Mouse (Mus musculus): Measurements from ENCODE around the gene Gpr18. TPM values are rescaled to one million over a fixed set of nuclear protein-coding genes. Genes with fewer than 3 reads are reported as not detected.
A peak's percentile ranks its signal among the peaks of the same experiment; 100 is the strongest.

Gpr18 gene
- polyA plus RNA-seq, 1 experiment from 2014 or later = 0.29 TPM

DNA sequence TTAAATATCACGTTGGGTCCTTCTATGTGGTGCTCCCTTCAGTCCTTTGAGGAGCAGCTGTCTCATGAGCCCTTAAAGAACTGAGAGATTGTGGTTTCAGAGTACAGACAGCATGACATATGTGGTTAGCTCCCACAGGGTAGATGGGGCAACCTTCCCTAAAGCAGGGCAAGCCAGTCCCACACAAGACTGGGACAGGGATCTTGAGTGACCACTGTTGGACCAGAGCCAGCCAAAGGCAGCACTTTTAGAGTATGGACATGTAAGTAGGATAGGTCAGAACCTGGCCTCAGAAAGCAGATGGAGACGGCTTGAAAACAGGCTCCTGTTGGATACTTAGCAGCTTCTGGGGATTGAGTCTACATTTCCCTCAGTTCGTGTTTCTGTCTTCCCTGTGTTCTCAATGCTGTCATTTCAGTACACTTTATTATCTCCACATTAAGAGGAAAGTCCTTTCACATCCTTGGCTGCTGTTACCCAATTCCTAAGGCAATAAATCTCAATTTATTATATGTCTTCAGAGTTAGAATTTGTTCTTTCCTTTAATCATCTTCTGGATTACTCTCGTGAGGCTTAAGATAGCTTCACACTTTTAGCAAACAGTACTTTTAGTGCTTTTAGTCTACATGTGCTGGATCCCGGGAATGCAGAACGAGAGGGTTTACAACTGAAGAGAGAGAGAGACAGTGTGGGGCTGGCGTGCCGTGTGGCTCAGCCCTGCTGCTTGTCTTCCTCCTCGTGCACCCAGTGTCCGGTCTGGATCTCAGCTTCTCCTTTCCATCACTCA lies 43.4 kb upstream of the Gpr18 start:
- 81% methylated on average over 10 of the region's 10 CpGs for WGBS
- Histone ChIP-seq H3K4me3 (no peak overlapping the region), H3K9ac (no peak overlapping the region), H3K4me2 (no peak overlapping the region), H3K4me1 (replicated peaks) (peaks cover 44% of the 10 kb centered on the region), H3K27ac (ENCODE audit: poor library complexity, severe bottlenecking) (no peak overlapping the region), H3K27me3 (replicated peaks) (no peaks in the 10 kb centered on the region), H3K9me3 (replicated peaks) (no peaks in the 10 kb centered on the region), H3K36me3 (no peaks in the 10 kb centered on the region)
- ATAC-seq (ENCODE audit: insufficient number of reproducible peaks, low FRiP score) = no peak

DNA sequence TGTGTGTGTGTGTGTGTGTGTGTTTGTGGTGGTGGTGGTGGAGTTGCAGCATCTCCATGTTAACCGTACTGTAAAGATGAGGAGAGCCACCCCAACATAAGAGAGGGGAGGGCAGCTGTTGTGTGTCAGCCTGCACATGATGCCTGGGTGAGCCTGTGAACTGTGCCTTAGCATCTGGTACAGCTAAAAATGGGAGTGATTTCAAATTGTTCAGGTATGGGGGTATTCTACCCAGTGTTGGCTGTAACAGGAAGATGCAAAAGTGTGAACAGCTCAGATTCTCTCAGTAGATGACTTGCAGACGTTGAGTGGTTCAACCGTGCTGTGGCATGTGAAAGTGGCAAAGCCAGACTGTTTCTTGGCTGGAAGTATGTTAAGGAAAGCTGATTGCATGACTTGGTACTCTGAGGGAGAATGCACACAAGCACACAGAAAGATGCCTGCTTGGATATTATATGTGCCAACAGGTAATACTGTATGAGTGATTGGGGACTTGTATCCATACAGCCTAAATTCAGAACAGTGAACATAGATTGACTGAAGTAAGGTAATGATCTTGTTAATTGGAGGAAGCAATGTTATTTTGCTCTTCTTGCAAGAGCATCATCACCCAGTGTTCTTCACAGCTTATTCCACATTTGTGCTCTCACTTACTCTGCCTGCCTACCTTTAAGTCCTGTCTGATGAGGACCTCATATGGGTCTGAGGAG lies 42.6 kb upstream of the Gpr18 start:
- Histone ChIP-seq H3K9ac (no peak overlapping the region), H3K4me1 (replicated peaks) (peaks cover 36% of the 10 kb centered on the region), H3K27ac (ENCODE audit: poor library complexity, severe bottlenecking) (no peak overlapping the region), H3K9me3 (replicated peaks) (no peaks in the 10 kb centered on the region), H3K4me3 (no peak overlapping the region), H3K36me3 (no peaks in the 10 kb centered on the region), H3K27me3 (replicated peaks) (no peaks in the 10 kb centered on the region), H3K4me2 (no peak overlapping the region)
- ATAC-seq (ENCODE audit: insufficient number of reproducible peaks, low FRiP score) = no peak
- WGBS = 79% methylated on average over 3 of the region's 3 CpGs

GRCm38 (mm10) chr14:121957176-121957871 lies 41.7 kb upstream of the Gpr18 start:
- Histone ChIP-seq H3K27ac (ENCODE audit: poor library complexity, severe bottlenecking) (no peak overlapping the region), H3K9ac (no peak overlapping the region), H3K36me3 (no peaks in the 10 kb centered on the region), H3K4me2 (no peak overlapping the region), H3K4me1 (replicated peaks) (peaks cover 27% of the 10 kb centered on the region), H3K27me3 (replicated peaks) (no peaks in the 10 kb centered on the region), H3K9me3 (replicated peaks) (no peaks in the 10 kb centered on the region), H3K4me3 (no peak overlapping the region)
- no peak for ATAC-seq (ENCODE audit: insufficient number of reproducible peaks, low FRiP score)
- WGBS = 88% methylated on average over 10 of the region's 10 CpGs

- Histone ChIP-seq H3K27me3 (replicated peaks) (no peaks in the 10 kb centered on the region), H3K36me3 (no peaks in the 10 kb centered on the region), H3K27ac (ENCODE audit: poor library complexity, severe bottlenecking) (no peak overlapping the region), H3K4me1 (replicated peaks) (peaks cover 23% of the 10 kb centered on the region), H3K4me3 (no peak overlapping the region), H3K9ac (no peak overlapping the region), H3K9me3 (replicated peaks) (no peaks in the 10 kb centered on the region), H3K4me2 (no peak overlapping the region)
- ATAC-seq (ENCODE audit: insufficient number of reproducible peaks, low FRiP score) = no peak
- WGBS = 85% methylated on average over 5 of the region's 5 CpGs
These were observed 40.7 kb upstream of the Gpr18 start for GRCm38 (mm10) chr14:121956291-121956690.

DNA sequence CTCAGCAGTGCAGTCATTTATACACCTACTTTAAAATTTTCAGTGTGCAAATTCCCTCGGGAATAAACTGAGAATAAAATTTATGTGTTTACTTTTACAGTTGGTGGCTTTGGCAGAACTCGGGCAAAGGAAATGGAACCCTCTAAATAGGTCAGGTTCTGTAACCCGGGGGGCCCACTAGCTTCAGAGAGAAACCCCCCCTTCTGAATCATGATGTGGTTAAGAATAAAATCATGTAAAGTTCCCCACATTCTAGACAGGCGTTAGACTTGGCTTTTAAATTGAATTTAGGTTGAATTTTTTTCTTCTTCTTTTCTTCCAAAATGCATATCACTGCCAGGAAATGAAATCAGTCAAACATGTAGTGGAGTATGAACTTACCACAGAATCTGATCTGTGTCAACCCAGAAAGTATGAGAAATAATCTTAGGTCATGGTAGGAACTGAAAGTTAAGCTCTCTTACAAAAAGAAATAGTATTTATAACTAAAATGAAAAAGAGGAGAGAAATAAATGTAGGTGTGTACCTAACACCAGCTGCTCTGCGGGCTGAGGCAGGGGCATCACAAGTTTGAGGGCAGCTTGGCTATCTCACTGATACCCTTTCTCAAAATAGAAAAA lies 39.7 kb upstream of the Gpr18 start:
- WGBS = 83% methylated on average over 5 of the region's 5 CpGs
- no peak for ATAC-seq (ENCODE audit: insufficient number of reproducible peaks, low FRiP score)
- H3K9me3 ChIP-seq (replicated peaks) = no peaks in the 10 kb centered on the region

GRCm38 (mm10) chr14:121954608-121955007 lies 39.0 kb upstream of the Gpr18 start:
- H3K4me3 ChIP-seq = no peak overlapping the region
- H3K4me2 ChIP-seq = 0 out of 2 replicates have a peak overlapping the region, but pooled peaks have one; percentile 8
- no peak overlapping the region for H3K9ac ChIP-seq
- no peak overlapping the region for H3K27ac ChIP-seq (ENCODE audit: poor library complexity, severe bottlenecking)
- no peaks in the 10 kb centered on the region for H3K36me3 ChIP-seq
- WGBS = 87% methylated on average over 12 of the region's 12 CpGs
- ATAC-seq (ENCODE audit: insufficient number of reproducible peaks, low FRiP score) = no peak
- no peaks in the 10 kb centered on the region for H3K9me3 ChIP-seq (replicated peaks)
- H3K27me3 ChIP-seq (replicated peaks) = no peaks in the 10 kb centered on the region
- H3K4me1 ChIP-seq (replicated peaks) = peaks cover 16% of the 10 kb centered on the region

More for the DNA sequence above, 39.7 kb upstream of the Gpr18 start:
- Histone ChIP-seq H3K36me3 (no peaks in the 10 kb centered on the region), H3K27me3 (replicated peaks) (no peaks in the 10 kb centered on the region), H3K4me2 (no peak overlapping the region), H3K27ac (ENCODE audit: poor library complexity, severe bottlenecking) (no peak overlapping the region), H3K4me1 (replicated peaks) (peaks cover 16% of the 10 kb centered on the region), H3K9ac (no peak overlapping the region), H3K4me3 (no peak overlapping the region)

GRCm38 (mm10) chr14:121954129-121954528 lies 38.5 kb upstream of the Gpr18 start:
- Histone ChIP-seq H3K9me3 (replicated peaks) (no peaks in the 10 kb centered on the region), H3K36me3 (no peaks in the 10 kb centered on the region), H3K4me2 (peak overlapping the region; percentile 8; the same call in 1 of the 2 replicates), H3K4me1 (replicated peaks) (peaks cover 16% of the 10 kb centered on the region), H3K27ac (ENCODE audit: poor library complexity, severe bottlenecking) (no peak overlapping the region), H3K27me3 (replicated peaks) (no peaks in the 10 kb centered on the region), H3K9ac (no peak overlapping the region), H3K4me3 (no peak overlapping the region)
- 0 out of 2 replicates have a peak, but pooled peaks have one; percentile 37 for ATAC-seq (ENCODE audit: insufficient number of reproducible peaks, low FRiP score)
- 49% methylated on average over 11 of the region's 11 CpGs for WGBS

DNA sequence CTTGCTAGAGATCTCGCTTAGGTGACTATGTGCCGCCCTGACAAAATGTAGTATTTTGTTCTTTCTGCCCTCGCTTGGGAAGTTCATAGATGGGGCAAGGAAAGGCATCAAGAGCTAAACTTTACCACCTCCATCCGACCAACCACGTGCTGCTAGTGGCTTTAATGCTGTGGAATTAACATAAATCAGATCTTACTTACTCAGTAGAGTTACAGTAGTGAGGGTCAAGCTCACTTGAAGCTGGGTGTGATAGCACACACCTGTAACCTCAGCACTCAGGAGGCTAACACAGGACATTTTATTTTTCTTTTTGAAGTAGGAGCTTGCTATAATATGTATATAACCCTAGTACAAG lies 36.4 kb upstream of the Gpr18 start:
- no peak overlapping the region for H3K4me3 ChIP-seq
- peaks cover 11% of the 10 kb centered on the region for H3K4me1 ChIP-seq (replicated peaks)
- no peak overlapping the region for H3K4me2 ChIP-seq
- H3K27ac ChIP-seq (ENCODE audit: poor library complexity, severe bottlenecking) = no peak overlapping the region
- ATAC-seq (ENCODE audit: insufficient number of reproducible peaks, low FRiP score) = no peak
- no peak overlapping the region for H3K9ac ChIP-seq
- H3K9me3 ChIP-seq (replicated peaks) = no peaks in the 10 kb centered on the region
- H3K27me3 ChIP-seq (replicated peaks) = no peaks in the 10 kb centered on the region
- WGBS = 86% methylated on average over 5 of the region's 5 CpGs
- no peaks in the 10 kb centered on the region for H3K36me3 ChIP-seq

- no peak for ATAC-seq (ENCODE audit: insufficient number of reproducible peaks, low FRiP score)
- Histone ChIP-seq H3K9me3 (replicated peaks) (no peaks in the 10 kb centered on the region), H3K27me3 (replicated peaks) (no peaks in the 10 kb centered on the region), H3K27ac (ENCODE audit: poor library complexity, severe bottlenecking) (no peak overlapping the region), H3K9ac (no peak overlapping the region), H3K4me3 (no peak overlapping the region), H3K36me3 (no peaks in the 10 kb centered on the region), H3K4me1 (replicated peaks) (peaks cover 15% of the 10 kb centered on the region), H3K4me2 (no peak overlapping the region)
- 43% methylated on average over 2 of the region's 2 CpGs for WGBS
These were observed 35.9 kb upstream of the Gpr18 start for GRCm38 (mm10) chr14:121951399-121952045.

- Histone ChIP-seq H3K4me1 (replicated peaks) (peaks cover 15% of the 10 kb centered on the region), H3K9ac (no peak overlapping the region), H3K4me3 (no peak overlapping the region), H3K4me2 (no peak overlapping the region), H3K9me3 (replicated peaks) (no peaks in the 10 kb centered on the region), H3K27me3 (replicated peaks) (no peaks in the 10 kb centered on the region), H3K27ac (ENCODE audit: poor library complexity, severe bottlenecking) (no peak overlapping the region), H3K36me3 (no peaks in the 10 kb centered on the region)
- ATAC-seq (ENCODE audit: insufficient number of reproducible peaks, low FRiP score) = no peak
- 85% methylated on average over 5 of the region's 5 CpGs for WGBS
These were observed 34.3 kb upstream of the Gpr18 start for GRCm38 (mm10) chr14:121949897-121950296.

All from heart, embryonic 12.5 days (tissue).